Mouse (Mus musculus) C2C12 (cell line): ENCODE data around the gene Medag. TPM values are rescaled to one million over a fixed set of nuclear protein-coding genes. Genes with fewer than 3 reads are reported as not detected.

Experiments
- H3K27me3 ChIP-seq: one replicate; pipeline ENCODE4 v1.6.1; 2011; ENCODE audit not compliant: control insufficient read depth, insufficient read depth, insufficient read length
- H3K36me3 ChIP-seq: one replicate; pipeline ENCODE4 v1.6.1; 2011; ENCODE audit not compliant: control insufficient read depth, insufficient read depth
- H3K4me3 ChIP-seq: one replicate; pipeline ENCODE4 v1.5.1; 2011; ENCODE audit warnings: mild to moderate bottlenecking, control low read depth; ENCODE audit not compliant: poor library complexity, insufficient read depth, severe bottlenecking
- H3K79me2 ChIP-seq: one replicate; pipeline ENCODE4 v1.6.1; 2011; ENCODE audit not compliant: control insufficient read depth, insufficient read depth
- H3K79me3 ChIP-seq: one replicate; pipeline ENCODE4 v1.6.1; 2011; ENCODE audit warnings: low read depth, control low read depth
- H3ac ChIP-seq: one replicate; pipeline ENCODE3; 2011; ENCODE audit warnings: low read depth; ENCODE audit not compliant: control insufficient read depth, insufficient read length
- CEBPB ChIP-seq: IDR thresholded peaks from one replicate; pipeline ENCODE4 v1.6.1; 2011; ENCODE audit warnings: low read depth, mild to moderate bottlenecking, control low read depth, moderate library complexity
- CTCF ChIP-seq: IDR thresholded peaks from one replicate; pipeline ENCODE4 v1.5.1; 2011; ENCODE audit not compliant: control insufficient read depth, insufficient read depth, insufficient read length
- FOSL1 ChIP-seq: IDR thresholded peaks from one replicate; pipeline ENCODE4 v1.8.0; 2011; ENCODE audit warnings: mild to moderate bottlenecking, low read length; ENCODE audit not compliant: poor library complexity, insufficient read depth, severe bottlenecking
- MAX ChIP-seq: IDR thresholded peaks from one replicate; pipeline ENCODE4 v1.6.1; 2011; ENCODE audit warnings: mild to moderate bottlenecking, control low read depth
- MYOD1 ChIP-seq: IDR thresholded peaks from one replicate; pipeline ENCODE4 v1.6.1; 2011; ENCODE audit warnings: low read depth; ENCODE audit not compliant: control insufficient read depth, insufficient read length
- MYOG ChIP-seq: IDR thresholded peaks from one replicate; pipeline ENCODE4 v1.6.1; 2011; ENCODE audit not compliant: control insufficient read depth, insufficient read length; ENCODE audit errors: extremely low read depth
- USF1 ChIP-seq: IDR thresholded peaks from one replicate; pipeline ENCODE4 v1.6.1; 2011; ENCODE audit warnings: low read depth, mild to moderate bottlenecking, control low read depth, moderate library complexity
- polyA plus RNA-seq: library from polyadenylated mRNA; unstranded; fragments of >200 nt; fragmentation: generic; extraction: Trizol; gene quantifications from one replicate; pipeline ENCODE4 v1.2.1, GENCODE M21; 2012; ENCODE audit warnings: missing spikeins

Gene Medag
- polyA plus RNA-seq, 1 experiment = 0.09 TPM

DNA sequence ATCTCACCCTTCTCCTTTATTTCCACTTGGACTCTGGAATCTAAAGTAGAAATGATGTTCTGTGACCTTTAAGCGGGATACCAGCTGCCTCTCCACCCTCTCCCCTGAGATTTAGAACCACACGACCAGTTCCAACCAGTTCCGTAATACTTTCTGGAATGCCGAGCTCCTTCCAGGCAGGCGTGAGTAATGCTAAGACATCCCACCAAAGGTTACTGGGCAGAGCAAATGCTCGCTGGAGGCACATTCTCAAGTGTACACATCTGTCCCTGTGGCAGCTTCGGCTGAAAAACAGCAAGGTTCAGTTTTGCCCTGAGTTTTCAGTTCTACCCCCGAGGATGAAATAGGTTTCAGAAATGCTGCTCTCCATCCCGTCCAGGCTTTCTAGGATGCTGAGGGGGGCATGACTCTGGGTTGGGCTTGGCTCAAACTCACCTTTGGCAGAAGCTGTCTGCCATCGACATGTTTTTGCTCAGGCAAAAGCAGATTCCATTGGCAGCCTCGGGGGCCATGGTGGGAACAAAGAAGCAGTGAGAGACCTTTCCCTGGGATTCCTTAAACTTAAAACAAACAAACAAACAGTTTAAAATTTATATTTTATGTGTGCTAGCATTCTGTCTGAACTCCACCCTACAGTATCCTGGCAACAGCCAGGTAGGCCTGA is 21.9 kb upstream of the Medag start:
- Histone ChIP-seq H3K79me2 (no peaks in the 10 kb centered on the region), H3K27me3 (no peaks in the 10 kb centered on the region), H3K4me3 (no peak overlapping the region), H3ac (peak overlapping the region; percentile 48), H3K36me3 (no peaks in the 10 kb centered on the region), H3K79me3 (no peaks in the 10 kb centered on the region)
- TF ChIP-seq MYOD1 = peak; percentile 82
- TF ChIP-seq USF1 = no peak
- TF ChIP-seq CTCF = no peak
- peak; percentile 10 for TF ChIP-seq FOSL1
- no peak for TF ChIP-seq MYOG
- peak; percentile 37 for TF ChIP-seq MAX
- TF ChIP-seq CEBPB = peak; percentile 1

DNA sequence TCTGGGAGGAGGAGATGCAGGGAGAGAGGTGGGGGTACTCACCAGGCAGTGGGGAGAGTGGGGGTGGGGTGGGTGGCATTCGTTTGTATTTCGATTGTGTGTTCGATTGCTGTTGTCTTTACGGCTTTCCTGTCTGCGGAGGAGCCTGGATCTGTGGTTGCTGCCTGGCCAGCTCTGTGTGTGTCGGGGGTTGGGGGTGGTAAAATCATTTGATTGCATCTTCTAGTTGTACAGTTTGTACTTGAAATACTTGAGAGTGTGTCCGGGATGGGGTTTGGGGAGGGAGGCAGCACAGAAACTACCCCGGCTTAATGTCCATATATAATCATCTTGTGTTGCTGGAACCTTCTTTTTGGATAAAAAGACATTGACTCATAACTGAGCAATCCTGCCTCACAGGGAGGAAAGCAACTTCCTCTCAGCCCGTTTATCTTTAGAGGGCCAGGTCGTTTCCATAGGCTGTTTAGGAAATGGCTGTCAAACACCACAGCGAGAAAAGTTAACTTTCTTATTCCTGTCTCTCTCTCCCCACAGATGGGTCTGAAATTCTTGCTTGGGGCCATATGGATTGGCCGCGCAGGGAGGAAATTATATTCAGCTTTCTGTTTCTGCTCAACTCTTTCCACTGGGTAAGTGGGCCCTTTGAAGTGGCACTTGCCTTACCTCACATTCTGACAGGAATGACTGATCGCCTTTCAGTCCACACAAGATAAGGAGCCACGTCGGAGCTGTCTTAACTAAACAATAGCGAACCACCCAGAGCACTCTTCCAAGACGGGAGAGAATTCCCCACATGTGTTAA is 19.8 kb upstream of the Medag start:
- H3K36me3 ChIP-seq = no peaks in the 10 kb centered on the region
- no peaks in the 10 kb centered on the region for H3K79me3 ChIP-seq
- H3K4me3 ChIP-seq = no peak overlapping the region
- no peaks in the 10 kb centered on the region for H3K79me2 ChIP-seq
- H3ac ChIP-seq = no peak overlapping the region
- no peaks in the 10 kb centered on the region for H3K27me3 ChIP-seq
- TF ChIP-seq CTCF (no peak), MYOD1 (no peak), MAX (no peak), USF1 (no peak), FOSL1 (no peak)

DNA sequence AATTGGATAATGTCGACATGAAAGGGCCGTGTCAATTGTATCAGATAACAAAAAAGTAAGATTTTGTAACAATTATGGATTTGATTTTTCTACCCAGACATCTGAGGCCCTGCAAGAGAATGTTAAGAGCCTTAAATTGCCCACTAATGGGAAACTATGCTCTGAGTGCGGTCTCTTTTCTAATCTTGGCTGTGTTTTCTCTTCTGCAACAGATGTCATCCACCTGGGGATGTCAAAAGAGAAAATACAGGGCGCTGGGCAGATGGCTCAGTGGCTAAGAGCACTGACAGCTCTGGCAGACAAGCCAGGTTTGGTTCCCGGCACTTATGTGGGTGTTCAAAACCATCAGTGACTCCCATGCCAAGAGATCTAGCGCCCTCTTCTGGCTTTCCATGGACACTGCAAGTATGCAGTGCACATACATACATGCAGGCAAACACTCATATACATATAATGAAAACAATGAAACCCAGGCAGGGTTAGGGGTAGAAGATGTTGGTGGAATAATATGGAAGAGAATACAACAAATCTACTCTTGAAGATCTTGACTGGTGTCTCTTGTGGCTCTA is 19.0 kb upstream of the Medag start:
- no peaks in the 10 kb centered on the region for H3K36me3 ChIP-seq
- TF ChIP-seq USF1 (no peak), CTCF (no peak), FOSL1 (no peak)
- no peak overlapping the region for H3K4me3 ChIP-seq
- no peaks in the 10 kb centered on the region for H3K79me2 ChIP-seq
- H3K27me3 ChIP-seq = no peaks in the 10 kb centered on the region
- H3ac ChIP-seq = no peak overlapping the region
- no peaks in the 10 kb centered on the region for H3K79me3 ChIP-seq

DNA sequence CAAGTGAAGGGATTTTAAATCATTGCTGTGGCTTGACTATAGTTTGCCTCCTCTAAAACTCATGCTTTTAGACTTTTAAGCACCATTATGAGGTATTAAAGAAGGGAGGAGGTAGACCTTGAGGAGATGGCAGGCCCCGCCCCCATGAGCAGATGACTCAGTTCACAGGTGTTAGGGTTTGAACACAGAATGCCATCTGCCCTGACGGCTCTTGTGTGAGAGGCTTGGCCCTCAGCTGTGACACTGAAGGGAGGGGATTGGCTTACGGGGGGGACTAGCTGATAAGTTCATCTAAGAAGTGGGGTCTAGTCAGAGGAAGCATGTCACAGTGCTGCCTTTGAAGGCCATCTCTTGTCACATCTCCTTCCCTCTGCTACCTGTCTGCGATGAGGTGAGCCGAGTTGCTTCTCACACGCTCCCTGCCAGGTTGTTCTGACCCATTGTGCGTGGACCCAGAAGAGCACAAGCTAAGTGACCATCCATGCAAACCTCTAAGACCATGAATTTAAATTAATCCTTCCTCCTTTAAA is 10.0 kb upstream of the Medag start:
- H3K79me3 ChIP-seq = no peaks in the 10 kb centered on the region
- no peak overlapping the region for H3K4me3 ChIP-seq
- TF ChIP-seq MYOD1 (no peak), CEBPB (no peak), CTCF (no peak), FOSL1 (no peak), MYOG (no peak), USF1 (no peak), MAX (no peak)
- H3K27me3 ChIP-seq = no peaks in the 10 kb centered on the region
- H3K36me3 ChIP-seq = no peaks in the 10 kb centered on the region
- H3ac ChIP-seq = no peak overlapping the region
- no peaks in the 10 kb centered on the region for H3K79me2 ChIP-seq

DNA sequence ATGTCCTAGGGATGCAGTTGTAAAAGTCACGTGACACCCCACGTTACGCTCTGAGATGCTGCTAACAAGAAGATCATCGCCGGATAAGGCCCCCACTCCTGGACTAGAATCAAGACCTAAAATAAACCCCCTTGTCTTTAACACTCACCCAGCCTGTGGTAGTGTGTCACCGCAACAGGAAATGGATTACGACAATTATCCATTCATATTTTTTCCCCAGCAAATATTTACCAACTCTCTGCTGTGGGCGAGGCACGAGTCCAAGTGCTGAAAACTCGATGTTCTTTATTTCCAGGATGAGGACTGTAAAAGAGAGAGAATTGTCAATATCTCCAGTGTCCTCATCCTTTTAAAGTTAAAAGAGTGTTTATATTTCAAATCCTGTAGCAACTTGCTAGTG is 9.5 kb upstream of the Medag start:
- Histone ChIP-seq H3K4me3 (no peak overlapping the region), H3K27me3 (no peaks in the 10 kb centered on the region), H3K36me3 (no peaks in the 10 kb centered on the region), H3K79me2 (no peaks in the 10 kb centered on the region), H3K79me3 (no peaks in the 10 kb centered on the region), H3ac (no peak overlapping the region)
- TF ChIP-seq FOSL1 (no peak), MYOD1 (no peak), MYOG (no peak), CEBPB (no peak), CTCF (no peak), USF1 (no peak), MAX (no peak)
